Mouse (Mus musculus) kidney, postnatal 4 days (tissue): ENCODE data around the gene Slc10a1.

Experiments
- DNase-seq, 2 experiments: peaks; one replicate each; pipeline ENCODE4 v3.0.0; 2021; ENCODE audit warnings: mixed read lengths in 2 of 2

The Slc10a1 gene

GRCm38 (mm10) chr12:80968605-80969004 is at the start of gene Slc10a1:
TSS of gene Slc10a1 (minus strand) at chr12:80968705.
- DNase-seq, result no peak

- DNase-seq, result no peak
Measured at GRCm38 (mm10) chr12:81017624-81018023, 49.1 kb upstream of the Slc10a1 start.

- no peak for DNase-seq
Measured at GRCm38 (mm10) chr12:81013496-81013895, 45.0 kb upstream of the Slc10a1 start.

GRCm38 (mm10) chr12:81011994-81012393 is 43.5 kb upstream of the Slc10a1 start:
- DNase-seq, result no peak

- no peak for DNase-seq
Measured at GRCm38 (mm10) chr12:81009813-81010212, 41.3 kb upstream of the Slc10a1 start.

GRCm38 (mm10) chr12:81002841-81003635 is 34.5 kb upstream of the Slc10a1 start:
- no peak for DNase-seq

- DNase-seq, result no peak
Measured at GRCm38 (mm10) chr12:81000924-81001323, 32.4 kb upstream of the Slc10a1 start.

- DNase-seq, result peak; percentile 4 to 11
Measured at GRCm38 (mm10) chr12:80998528-80999221, 30.2 kb upstream of the Slc10a1 start.

- DNase-seq, result peak in 1 of 2 experiments; percentile 22
Measured at GRCm38 (mm10) chr12:80997652-80998051, 29.1 kb upstream of the Slc10a1 start.

GRCm38 (mm10) chr12:80995326-80995725 is 26.8 kb upstream of the Slc10a1 start:
- DNase-seq, result no peak

- no peak for DNase-seq
Measured at GRCm38 (mm10) chr12:80993773-80994172, 25.3 kb upstream of the Slc10a1 start.

GRCm38 (mm10) chr12:80992540-80993122 is 24.1 kb upstream of the Slc10a1 start:
- DNase-seq, result no peak

- no peak for DNase-seq
Measured at GRCm38 (mm10) chr12:80991806-80992205, 23.3 kb upstream of the Slc10a1 start.

- DNase-seq, result no peak
Measured at GRCm38 (mm10) chr12:80990901-80991445, 22.5 kb upstream of the Slc10a1 start.

- DNase-seq, result no peak
Measured at GRCm38 (mm10) chr12:80988286-80988685, 19.8 kb upstream of the Slc10a1 start.

- DNase-seq, result no peak
Measured at GRCm38 (mm10) chr12:80986628-80987027, 18.1 kb upstream of the Slc10a1 start.

- DNase-seq, result no peak
Measured at GRCm38 (mm10) chr12:80983695-80984094, 15.2 kb upstream of the Slc10a1 start.

GRCm38 (mm10) chr12:80982326-80982725 is 13.8 kb upstream of the Slc10a1 start:
- peak; percentile 78 to 80 for DNase-seq

- DNase-seq, result no peak
Measured at GRCm38 (mm10) chr12:80975939-80976671, 7.6 kb upstream of the Slc10a1 start.

GRCm38 (mm10) chr12:80971756-80972155 is 3.3 kb upstream of the Slc10a1 start:
- DNase-seq, result no peak

GRCm38 (mm10) chr12:80970181-80970705 is 1.7 kb upstream of the Slc10a1 start:
- no peak for DNase-seq

- DNase-seq, result no peak
Measured at GRCm38 (mm10) chr12:80967918-80968317, 587 bp downstream of the Slc10a1 start.
